Mouse (Mus musculus): ENCODE results near the gene Bcar1.
A peak's percentile ranks its signal among the peaks of the same experiment; 100 is the strongest.

The Bcar1 gene

DNA sequence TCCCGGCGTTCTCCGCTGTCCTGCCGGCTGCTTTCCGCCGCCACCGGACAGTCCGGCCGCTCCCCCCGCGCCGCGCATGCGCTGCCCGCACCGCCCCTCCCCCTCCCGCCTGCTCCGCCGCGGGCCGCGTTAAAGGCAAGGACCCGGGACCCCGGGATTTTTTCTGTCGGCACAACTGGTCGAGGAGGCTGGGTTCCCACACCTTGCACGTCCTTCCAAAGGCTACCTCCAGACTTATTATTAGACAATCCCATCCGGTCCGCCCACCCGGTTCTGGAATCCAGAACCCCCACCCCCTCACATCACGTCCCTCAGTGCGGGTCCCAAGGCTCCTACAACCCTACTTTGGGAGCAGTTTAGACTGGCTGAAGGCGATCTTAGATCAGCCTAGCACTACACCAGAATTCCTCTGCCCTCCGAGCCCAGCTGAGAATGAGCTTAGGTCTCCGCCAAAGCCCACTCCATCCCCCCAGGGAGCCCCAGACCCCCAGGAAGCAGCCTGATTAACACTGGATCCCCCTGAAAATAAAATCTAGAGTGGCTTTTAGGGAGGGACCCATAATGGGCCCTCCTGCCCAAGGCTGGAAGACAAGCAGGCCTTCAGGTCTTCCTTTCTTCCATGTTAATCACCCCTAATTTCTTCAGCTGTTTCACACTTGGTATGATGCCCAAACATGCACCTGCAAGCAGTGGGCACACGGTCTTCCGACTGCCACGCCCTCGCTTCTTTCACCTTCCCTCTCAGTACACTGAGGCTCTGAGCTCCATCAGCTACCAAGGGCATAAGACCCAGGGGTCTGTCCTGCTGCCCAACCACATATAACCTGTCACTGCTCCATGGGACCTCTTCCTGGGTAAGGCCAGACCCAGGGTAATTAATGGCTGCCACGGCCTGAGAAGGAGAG is at the start of gene Bcar1:
Gene Bcar1 (minus strand): TSS at position 18 of the 905 bp plus-strand sequence.
- DNase-seq (ENCODE audit: low read depth): peak; percentile 87

DNA sequence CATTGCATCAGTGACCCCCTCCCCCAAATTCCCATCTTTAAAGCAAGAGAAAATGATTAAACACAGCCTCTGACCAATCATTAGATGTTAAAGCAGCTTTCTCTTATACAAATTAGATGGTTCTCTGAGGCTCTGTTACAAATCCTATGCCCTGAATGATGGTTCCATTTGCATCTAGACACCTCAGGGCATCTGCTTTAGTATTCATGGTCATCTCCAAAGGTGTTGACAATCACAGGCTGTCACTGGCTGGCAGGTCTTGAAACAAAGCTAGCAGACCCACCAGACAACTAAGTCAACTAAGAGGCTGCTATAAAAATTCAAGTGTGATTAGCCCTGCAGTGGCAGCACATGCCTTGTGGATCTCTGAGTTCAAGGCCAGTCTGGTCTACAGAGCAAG is 46.0 kb upstream of the Bcar1 start:
- DNase-seq (ENCODE audit: low read depth): no peak

DNA sequence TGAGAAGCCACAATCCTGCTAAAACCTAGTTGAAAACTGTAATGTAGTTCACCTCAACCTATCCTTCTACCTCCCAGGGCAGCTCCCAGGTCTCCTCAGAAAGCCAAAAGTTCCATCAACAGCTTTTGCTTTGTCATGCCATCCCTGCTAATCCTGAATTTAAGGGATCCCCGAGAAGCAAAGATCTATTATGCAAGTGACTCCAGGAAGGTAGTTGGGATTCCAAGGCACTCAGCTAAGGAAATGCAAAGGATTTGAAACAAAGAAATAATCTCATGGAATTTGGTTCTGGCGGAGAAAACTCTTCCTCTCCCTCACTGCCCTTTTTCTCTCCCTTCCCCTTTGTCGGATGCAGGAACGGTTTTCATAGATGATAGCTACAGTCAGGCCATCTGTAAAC is 45.6 kb upstream of the Bcar1 start:
- no peak for DNase-seq (ENCODE audit: low read depth)

DNA sequence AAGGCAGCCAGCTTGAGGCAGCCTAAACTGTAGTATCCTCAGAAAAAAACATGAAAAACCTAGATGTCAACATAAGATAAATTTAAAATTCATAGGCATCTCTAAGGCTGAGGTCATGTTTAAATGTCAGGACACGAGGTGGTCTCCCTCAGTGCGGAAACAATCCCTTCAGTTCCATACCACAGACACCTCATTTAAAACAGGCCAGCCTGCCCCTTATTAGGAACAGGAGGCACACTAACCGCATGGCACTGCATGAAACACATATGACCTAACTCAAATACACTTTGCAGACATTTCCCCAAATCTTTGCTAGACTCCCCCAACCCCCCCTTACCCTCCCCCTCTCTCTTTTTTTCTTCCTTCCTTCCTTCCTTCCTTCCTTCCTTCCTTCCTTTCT is 44.9 kb upstream of the Bcar1 start:
- DNase-seq (ENCODE audit: low read depth): no peak

DNA sequence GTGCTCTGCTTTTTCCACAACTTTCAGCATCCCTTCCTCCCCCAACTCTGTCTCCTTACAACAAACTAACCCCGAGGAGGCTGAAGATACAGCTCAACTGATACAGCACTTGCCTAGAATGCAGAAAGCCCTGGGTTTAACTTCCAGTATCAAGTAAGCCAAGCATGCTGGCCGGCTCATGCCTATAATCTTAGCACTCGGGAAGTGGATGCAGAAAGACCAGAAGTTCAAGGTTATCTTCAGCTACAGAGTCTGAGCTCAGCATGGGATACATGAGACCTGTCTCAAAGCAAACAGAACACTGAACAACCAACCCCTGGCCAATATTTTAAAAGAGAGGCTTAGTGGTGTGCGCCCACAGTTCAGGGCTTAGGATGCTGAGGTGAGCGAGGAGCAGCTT is 44.5 kb upstream of the Bcar1 start:
- DNase-seq (ENCODE audit: low read depth): no peak

DNA sequence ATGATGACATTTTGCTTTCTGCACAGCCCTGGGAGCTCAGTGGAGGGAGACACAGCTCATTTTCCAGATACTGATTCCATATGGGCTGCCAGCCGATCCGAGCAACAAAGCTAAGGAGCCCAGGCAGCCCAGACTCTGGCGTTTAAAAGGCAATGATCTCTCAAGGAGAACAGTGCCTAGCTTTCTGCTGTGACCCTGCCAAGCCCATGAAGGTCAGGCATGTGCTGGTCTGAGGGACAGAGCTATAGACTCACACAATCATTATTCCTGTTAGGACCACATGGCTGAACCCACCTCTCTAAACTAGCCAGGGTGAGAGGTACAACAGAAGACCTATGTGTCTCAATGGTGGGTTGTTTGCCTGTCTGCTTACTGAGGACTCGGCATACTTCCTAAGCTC is 44.1 kb upstream of the Bcar1 start:
- no peak for DNase-seq (ENCODE audit: low read depth)

DNA sequence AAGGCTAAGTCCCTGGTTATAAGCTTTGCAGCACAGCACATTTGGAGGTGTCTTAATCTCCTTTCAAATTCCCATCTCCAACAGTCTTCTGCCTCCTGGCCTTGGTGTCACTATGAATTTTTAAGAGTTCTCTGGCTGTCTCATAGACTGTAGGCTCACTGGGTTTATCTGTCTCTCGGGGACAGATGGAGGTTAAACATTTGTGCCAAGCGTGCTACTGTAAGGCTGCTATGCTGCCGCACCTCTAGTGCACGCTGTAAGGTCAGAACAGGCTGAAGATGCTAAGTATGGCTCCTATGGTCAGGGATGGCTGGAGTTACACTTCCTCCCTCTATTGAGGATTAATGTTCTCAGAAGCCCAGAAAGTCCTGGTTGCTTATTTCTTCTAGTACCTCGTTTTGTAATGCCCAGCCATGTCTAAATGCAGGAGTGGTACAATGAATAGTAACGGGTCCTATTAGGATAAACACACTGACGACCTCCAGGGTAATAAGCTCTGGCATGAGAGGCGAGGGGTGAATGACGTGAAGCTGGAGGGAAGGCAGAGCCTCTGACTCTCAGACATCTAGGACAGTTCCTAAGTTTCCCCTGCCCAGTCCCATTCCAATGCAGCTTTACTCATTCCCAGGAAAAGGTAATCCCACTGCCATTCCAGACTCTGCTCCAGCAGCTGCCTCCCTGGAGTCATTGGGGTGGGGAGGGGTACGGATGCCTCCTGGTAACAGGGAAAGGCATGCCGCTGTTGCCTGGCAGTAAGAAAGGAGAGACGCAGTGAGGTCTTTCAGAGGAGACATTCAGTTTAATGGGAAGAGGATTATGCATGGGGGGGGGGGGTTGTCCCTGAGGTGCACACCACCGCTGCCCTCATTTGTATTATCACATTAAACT is 43.3 kb upstream of the Bcar1 start:
- no peak for DNase-seq (ENCODE audit: low read depth)

DNA sequence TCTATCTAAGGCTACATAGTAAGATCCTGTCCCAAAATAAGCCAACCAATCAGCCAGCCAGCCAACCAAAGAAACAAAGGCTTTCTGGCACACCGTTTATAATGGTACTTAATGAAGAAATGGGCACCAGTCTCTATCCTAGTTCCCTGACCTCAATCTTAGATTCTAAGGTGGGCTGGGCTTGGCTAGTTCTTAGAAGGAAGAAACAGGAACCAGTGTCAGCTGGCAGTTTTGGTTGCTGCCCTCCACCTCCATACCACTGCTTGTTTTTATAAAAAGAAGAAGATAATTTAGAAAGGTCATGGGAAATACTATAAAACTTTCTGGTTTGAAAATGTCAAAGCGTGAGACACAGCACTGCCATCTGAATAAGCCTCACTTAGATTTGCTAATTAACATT is 42.5 kb upstream of the Bcar1 start:
- DNase-seq (ENCODE audit: low read depth): no peak

DNA sequence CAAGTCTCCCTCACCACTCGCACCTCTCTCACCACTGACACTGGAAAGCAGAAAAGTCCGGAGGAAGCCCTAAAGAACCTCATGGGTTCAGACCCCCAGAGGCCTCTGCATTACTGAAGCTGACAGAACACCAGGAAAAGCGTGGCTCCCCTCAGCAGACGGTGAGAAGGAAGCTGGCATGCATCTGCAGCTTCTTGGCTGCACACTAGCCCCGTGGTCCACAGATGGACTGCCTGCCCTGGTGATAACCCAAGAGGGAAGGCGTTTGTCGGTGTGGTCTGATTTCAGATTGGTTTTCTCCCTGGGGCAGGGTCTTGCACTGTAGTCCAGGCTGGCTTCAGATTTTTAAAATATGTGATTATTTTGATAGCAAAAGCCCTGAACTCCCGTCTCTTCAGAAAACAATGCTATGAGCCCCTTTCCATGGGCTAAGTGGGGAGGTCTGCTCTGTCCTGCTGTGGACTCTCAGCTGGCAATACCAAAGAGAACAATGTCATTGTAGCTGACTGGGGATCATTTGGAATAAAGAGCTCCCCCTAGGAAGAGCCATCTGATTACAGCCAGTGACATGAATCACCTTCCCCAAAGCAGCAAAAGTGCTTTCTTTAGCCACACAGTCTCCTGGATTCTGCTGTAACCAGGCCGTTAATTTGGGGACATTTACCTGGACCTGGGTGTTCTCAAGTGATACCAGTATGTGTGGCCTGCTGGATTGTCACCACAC is 39.2 kb upstream of the Bcar1 start:
- no peak for DNase-seq (ENCODE audit: low read depth)

DNA sequence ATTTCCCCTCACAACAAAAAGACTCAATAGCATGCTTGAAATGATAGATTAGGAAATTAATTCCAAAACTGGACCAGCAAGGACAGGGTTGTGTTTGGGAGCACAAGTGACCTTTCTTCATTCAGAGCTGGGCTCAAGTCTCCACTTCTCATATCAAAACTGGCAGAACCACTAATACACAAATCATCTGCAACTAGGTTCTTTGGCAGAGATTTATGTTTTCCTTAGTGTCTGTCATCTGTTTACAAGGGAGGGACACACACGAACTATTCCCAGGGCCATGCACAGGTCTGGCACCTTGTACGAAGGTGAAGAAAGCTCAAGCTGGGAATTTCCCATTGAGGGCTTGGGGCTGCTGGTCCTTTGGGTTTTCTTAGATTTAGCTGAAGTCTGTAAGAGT is 38.6 kb upstream of the Bcar1 start:
- DNase-seq (ENCODE audit: low read depth): no peak

DNA sequence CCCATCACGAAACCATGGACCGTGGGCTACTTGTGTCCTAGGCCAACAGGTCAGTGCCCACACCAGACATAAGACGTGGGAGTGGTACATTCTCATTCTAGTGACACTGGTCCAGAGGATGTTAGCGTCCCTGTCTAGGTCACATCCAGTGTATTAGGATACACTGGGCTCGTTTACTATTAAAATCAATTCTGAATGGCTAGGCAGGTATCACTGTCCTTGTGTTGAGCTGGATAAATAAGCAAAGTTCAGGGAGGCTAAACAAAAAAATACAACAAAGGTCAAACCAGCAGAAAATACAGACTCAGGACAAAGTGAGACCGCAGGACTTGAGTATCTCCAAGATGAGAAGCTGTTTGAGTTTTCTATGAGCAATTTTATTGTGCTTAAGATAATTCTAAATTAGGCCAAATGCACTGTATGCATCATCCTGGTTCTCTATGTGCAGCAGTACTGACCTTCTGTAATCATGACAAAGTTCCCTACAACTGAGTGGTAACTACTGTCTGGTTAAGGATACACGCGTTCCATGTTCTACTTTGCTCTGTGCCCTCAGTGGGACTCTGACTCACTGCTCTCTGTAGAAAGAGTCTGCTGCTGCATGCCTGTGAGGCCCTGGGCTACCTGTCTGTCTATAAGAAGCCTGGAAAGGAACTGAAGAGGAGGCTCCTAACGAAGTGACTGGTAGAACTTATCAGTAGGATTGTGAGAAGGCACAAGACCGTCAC is 37.3 kb upstream of the Bcar1 start:
- DNase-seq (ENCODE audit: low read depth): no peak

DNA sequence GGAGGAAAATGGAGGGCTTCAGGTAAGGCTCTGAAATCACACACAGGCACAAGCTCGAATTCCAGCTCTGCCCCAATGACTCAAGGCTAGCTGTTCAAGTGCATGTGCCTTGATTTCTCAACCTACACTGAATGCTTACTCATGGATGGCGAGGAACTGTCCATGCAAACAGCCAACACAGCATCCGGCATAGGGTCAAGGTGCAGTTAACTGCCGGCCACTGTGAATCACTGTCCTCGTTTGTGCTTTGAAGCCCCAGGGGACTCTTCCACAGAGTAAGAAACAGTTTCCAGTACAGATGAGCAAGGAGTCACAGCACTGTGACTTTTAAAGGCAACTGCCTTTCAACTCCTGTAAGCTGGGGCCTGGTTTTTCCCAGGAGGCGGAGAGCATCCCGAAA is 36.1 kb upstream of the Bcar1 start:
- DNase-seq (ENCODE audit: low read depth): peak; percentile 82

DNA sequence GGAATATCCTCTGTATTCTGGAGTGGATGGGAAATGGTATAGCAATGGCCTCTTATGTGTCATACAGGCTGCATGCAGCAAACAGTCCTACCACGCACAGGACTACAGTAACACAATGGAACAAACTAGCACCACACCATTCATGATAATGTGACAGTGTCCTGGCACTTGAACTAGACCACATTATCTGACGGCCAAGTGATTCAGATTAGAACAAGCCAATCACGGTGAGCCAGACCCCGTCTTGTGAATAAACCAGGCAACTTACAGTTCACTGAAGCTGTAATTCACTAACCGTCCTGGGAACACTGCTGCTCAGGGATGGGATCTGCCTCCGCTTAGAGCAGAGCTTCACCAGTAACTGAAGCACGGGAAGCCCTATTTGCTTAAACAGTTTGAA is 35.2 kb upstream of the Bcar1 start:
- DNase-seq (ENCODE audit: low read depth): no peak

DNA sequence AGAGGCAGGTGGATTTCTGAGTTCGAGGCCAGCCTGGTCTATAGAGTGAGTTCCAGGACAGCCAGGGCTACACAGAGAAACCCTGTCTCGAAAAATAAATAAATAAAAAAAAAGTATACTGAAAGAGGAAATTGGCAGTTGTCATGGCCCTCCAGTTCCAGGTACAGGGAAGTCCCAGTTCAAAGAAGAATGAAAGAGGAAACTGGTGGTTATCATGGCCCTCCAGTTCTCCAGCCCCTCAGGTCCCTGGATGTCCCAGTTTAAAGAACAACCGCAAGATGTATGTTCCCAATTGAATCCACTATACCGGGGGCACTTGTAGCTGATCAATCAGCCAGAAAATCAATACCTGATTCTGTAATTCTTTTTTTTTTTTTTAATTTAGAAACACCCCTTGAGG is 32.9 kb upstream of the Bcar1 start:
- DNase-seq (ENCODE audit: low read depth): no peak

DNA sequence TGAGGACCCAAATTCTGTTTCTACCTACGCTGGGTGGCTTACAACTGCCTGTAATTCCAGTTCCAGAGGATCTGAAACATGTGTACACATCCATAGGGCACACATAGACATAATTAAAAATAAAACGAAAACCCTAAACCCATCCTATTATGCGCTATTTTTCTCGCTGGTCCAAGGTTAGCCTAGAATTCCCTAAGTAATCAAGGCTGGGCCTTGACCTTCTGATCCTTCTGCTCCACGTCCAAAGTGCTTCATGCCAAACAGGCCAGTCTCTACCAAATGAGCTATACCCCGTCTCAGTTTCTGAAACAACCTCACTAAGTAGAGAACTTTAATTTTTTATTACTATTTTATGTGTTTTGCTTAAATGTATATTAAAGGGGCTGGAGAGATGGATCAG is 32.2 kb upstream of the Bcar1 start:
- DNase-seq (ENCODE audit: low read depth): no peak

DNA sequence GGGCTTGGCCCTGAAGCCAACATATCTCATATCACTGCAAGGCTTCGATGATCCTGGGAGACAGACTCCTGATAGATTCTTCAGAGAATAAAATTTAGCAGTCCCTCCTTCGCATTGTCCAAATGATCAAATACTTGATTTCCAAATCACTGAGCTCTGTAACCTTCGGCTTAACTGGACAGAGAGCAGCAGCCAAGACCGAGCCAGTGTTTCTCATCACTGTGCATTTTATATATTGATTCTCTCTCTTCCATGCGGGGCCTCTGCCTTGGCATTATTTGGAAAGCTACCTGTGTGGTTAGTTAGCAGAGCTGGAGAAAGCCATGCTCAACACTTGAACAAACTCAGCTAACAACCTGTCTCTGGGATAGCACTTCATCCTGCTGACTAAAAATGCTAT is 29.9 kb upstream of the Bcar1 start:
- no peak for DNase-seq (ENCODE audit: low read depth)

DNA sequence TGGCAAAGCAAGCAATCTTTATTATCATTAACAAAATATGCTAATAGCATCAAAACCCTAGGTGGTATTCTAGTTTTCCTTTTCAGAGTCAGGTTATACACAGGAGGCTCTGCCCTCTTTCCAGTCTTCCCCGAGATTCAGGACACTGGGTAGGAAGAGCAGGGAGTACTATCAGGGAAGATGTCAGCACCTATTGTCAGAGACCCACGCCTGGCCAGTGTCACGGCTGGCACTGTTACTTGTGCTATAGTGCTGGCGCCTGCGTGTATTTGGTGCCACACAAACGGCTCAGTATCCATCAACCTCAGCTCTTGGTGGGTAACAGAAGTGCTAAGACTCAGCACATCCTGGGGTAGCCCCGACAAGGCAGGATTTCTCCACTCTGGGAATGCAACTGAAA is 29.4 kb upstream of the Bcar1 start:
- no peak for DNase-seq (ENCODE audit: low read depth)

DNA sequence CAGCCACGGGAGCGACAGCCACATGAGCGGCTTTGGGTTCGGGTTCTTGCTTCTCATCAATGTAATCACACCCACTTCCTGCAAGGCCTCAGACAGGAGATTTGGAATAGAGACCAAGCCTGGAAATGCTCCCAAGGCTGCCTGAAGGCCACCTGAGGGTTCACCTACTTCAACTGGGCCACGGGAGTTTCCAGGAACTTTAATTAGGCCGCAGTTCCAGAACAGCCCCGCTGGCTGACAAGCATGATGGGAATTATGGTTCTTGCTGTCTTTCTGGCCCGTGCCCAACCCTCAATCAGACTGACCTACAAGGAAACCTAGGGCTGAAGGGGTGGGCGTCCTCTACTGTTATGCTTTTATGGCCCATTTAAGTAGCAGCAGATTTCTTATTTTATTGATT is 28.5 kb upstream of the Bcar1 start:
- DNase-seq (ENCODE audit: low read depth): no peak

DNA sequence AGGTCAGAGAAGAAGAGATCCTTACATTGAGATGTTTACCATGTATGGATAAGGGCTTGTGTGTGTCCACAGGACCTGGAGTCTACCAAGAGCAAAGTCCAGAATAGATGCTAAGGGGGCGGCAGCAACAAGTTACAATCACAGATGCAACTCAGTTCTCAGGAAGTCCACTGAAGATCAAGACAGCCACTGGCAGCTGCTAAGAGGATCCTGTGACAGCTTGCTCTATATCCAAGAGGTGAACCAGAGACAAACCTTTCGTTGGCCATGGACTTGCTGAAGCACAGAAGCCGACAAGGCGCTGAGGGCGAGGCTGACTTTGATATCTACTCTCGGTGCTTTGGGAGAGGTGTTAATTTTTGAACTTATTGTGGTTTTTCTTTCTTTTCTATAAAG is 28.0 kb upstream of the Bcar1 start:
- no peak for DNase-seq (ENCODE audit: low read depth)

DNA sequence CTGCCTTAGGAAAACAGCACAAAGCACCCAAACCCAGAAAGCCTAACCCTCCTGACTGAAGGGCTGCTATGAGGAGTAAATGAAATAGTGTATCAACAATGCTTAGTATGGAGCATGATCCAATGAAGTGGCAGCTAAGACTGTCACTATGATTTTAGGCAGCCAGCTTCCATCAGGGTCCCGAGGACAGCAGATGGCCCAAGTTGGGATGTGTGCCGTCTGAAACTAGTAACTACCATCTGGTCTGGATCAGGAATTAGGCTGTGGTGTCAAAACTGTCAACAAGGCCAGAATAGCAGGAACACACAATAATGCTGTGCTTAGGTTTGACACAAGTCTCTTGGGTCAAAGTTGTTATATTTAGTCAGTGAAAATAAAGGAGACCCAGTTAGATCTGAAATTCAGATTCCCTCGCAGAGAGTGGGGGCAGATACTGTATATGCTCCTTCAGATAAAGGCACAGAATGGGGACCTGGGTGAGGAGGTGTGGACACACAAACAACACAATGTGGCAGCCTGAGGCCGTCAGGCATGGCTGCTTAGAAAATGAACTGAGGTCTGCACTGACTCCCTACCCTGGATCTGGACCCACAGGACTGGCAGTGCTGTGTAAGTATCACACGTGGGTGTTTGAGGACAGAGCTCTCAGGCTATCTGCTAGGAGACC is 27.5 kb upstream of the Bcar1 start:
- DNase-seq (ENCODE audit: low read depth): no peak

DNA sequence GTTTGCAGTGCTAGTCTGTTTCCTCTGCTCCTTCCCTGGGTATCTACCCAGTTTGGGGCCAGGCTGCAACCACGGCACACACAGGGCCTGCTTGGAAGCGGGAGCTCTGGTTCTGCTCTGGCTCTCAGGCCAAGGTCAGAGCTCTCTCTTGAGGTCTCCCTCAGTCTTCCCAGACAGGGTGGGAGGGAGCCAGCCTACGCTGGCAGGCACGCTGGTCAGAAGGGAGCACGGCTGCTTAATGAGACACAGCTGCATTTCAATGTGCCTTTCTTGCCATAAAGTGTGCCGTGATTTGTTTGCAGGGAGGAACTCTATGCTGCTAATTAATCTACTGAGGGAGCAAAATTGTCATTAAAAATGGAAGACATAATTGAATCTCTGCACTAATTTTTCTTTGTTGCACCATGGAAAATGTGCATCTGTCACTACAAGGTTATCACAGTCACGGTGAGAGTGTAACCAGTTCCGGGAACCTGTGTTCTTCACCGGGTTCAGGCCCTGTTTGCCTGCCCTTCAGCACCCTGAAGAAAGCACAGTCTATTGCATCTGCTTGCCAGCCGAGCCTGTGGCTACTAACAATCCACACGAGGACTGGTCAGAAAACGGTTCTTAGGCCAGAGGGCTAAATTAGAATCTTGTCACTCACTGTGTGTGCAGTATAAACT is 26.3 kb upstream of the Bcar1 start:
- peak; percentile 57 for DNase-seq (ENCODE audit: low read depth)

Measured in NIH3T3 (cell line).